In the genomic region with DNA sequence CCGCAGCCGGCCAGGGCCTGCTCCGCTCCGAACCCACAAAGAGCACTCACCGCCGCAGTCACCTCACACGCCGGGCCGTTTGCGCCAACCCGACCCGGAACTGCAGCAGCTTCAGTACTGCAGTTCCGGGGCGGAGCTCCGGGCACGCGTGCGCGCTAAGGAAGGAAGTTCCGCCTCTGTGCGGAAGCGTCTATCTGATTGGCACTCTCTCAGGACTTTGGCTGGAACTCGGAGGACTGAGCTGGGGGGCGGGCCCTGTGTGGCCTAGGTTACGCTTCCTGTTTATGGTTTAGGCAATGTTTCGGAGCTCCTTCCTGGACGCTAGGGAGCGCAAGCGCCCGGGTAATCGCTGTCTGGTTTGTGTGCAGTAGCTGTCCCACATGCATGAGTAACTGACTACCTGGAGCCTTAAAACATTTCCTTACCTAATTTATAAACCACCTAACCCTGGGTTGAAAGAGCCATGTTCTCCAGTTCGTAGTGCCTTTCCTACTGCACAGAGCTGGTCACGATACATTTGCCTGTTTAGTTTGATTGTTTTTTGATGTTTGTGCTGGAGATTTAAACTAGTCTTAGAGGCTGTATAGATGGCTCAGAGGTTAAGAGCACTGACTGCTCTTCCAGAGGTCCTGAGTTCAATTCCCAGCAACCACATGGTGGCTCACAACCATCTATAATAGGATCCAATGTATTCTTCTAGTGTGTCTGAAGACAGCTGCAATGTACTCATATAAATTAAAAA, we compare ENCODE assay signal across 7 mouse cellular contexts. TPM values are rescaled to one million over a fixed set of nuclear protein-coding genes. Genes with fewer than 3 reads are reported as not detected.
DNase-seq lines count a peak whose midpoint lies in the region; ATAC-seq and TF ChIP-seq lines count a peak whose summit lies in the region.

Ddx24 (minus strand) TSS at position 102 of the 742 bp plus-strand sequence.

- ATAC-seq in intestine, postnatal 0 days, result peak; percentile 100
- ATAC-seq in midbrain, embryonic 12.5 days (ENCODE audit: low FRiP score, low read depth), result peak; percentile 100

- H3K4me2 ChIP-seq in intestine, postnatal 0 days (replicated peaks; ENCODE audit: low read depth), result peak within 1 kb of the TSS; percentile 73
- H3K4me2 ChIP-seq in midbrain, embryonic 12.5 days (replicated peaks), result peak within 1 kb of the TSS; percentile 93

- TF ChIP-seq POLR2A in small intestine, adult 2 months (IDR thresholded peaks at IDR 0.05; ENCODE audit: low read depth, low read length), result peak; percentile 82

- H3K4me3 ChIP-seq in embryonic facial prominence, embryonic 10.5 days, result peak within 1 kb of the TSS; percentile 97
- peak within 1 kb of the TSS; percentile 69 for H3K4me3 ChIP-seq in intestine, postnatal 0 days (ENCODE audit: low read depth, low read length)
- peak within 1 kb of the TSS; percentile 95 for H3K4me3 ChIP-seq in midbrain, embryonic 12.5 days
- H3K4me3 ChIP-seq in small intestine, adult 2 months (ENCODE audit: low read depth, low read length), result peak within 1 kb of the TSS; percentile 75

- H3K9ac ChIP-seq in intestine, postnatal 0 days (ENCODE audit: low read depth, low read length), result peak within 1 kb of the TSS; percentile 72
- H3K9ac ChIP-seq in midbrain, embryonic 12.5 days (replicated peaks), result peak within 1 kb of the TSS; percentile 89

- no peaks in the 10 kb centered on the region for H3K27me3 ChIP-seq in embryonic facial prominence, embryonic 10.5 days (replicated peaks; ENCODE audit: low read depth, poor library complexity, severe bottlenecking)
- H3K27me3 ChIP-seq in intestine, postnatal 0 days (replicated peaks; ENCODE audit: control insufficient read depth, insufficient read depth, low read length), result no peaks in the 10 kb centered on the region
- no peaks in the 10 kb centered on the region for H3K27me3 ChIP-seq in midbrain, embryonic 12.5 days
- no peaks in the 10 kb centered on the region for H3K27me3 ChIP-seq in small intestine, adult 2 months (ENCODE audit: control insufficient read depth, insufficient read depth, low read length)

- peaks cover 26% of the 10 kb centered on the region for H3K36me3 ChIP-seq in embryonic facial prominence, embryonic 10.5 days (replicated peaks)
- peaks cover 17% of the 10 kb centered on the region; the same call in 1 of the 2 replicates for H3K36me3 ChIP-seq in intestine, postnatal 0 days (ENCODE audit: control insufficient read depth, insufficient read depth)
- H3K36me3 ChIP-seq in midbrain, embryonic 12.5 days, result peaks cover 22% of the 10 kb centered on the region
- peaks cover 9% of the 10 kb centered on the region for H3K36me3 ChIP-seq in small intestine, adult 2 months (ENCODE audit: control insufficient read depth, insufficient read depth, low read length)

- intact Hi-C loops in left cerebral cortex, postnatal 4 days (cut with DNase I), result loop anchor here (2.0 to 5.0 kb wide), 2 partner anchors 67 to 216 kb away; no protein-coding TSS in a partner anchor

- TF ChIP-seq CTCF in intestine, postnatal 0 days (IDR thresholded peaks at IDR 0.05; ENCODE audit: low read depth), result peak; percentile 92
- peak; percentile 93 for TF ChIP-seq CTCF in small intestine, adult 2 months (IDR thresholded peaks at IDR 0.05; ENCODE audit: extremely low read depth, insufficient read length, insufficient replicate concordance, low read depth, low read length)

- no peaks in the 10 kb centered on the region for H3K9me3 ChIP-seq in embryonic facial prominence, embryonic 10.5 days
- no peaks in the 10 kb centered on the region for H3K9me3 ChIP-seq in intestine, postnatal 0 days (ENCODE audit: control insufficient read depth)
- H3K9me3 ChIP-seq in midbrain, embryonic 12.5 days, result no peaks in the 10 kb centered on the region

- DNase-seq in adrenal gland, postnatal 10 days, result peak; percentile 97
- peak; percentile 99 for DNase-seq in embryonic facial prominence, embryonic 10.5 days (ENCODE audit: low spot score)
- peak; percentile 75 for DNase-seq in gonadal fat pad, adult 2 months (ENCODE audit: low read depth)
- peak; percentile 98 for DNase-seq in left cerebral cortex, postnatal 4 days

- peak within 1 kb of the TSS; percentile 87 for H3K27ac ChIP-seq in embryonic facial prominence, embryonic 10.5 days (replicated peaks)
- H3K27ac ChIP-seq in intestine, postnatal 0 days (ENCODE audit: low read depth, low read length), result 0 out of 2 replicates have a peak within 1 kb of the TSS, but pooled peaks have one; percentile 36
- H3K27ac ChIP-seq in midbrain, embryonic 12.5 days (replicated peaks), result no peak within 1 kb of the TSS
- H3K27ac ChIP-seq in small intestine, adult 2 months (ENCODE audit: insufficient read depth, low read depth, low read length), result no peak within 1 kb of the TSS

- H3K4me1 ChIP-seq in embryonic facial prominence, embryonic 10.5 days, result peaks cover 26% of the 10 kb centered on the region
- 0 out of 2 replicates have a peak, but pooled peaks cover 8% of the 10 kb centered on the region for H3K4me1 ChIP-seq in intestine, postnatal 0 days (replicated peaks; ENCODE audit: control insufficient read depth, insufficient read depth, low read length)
- H3K4me1 ChIP-seq in midbrain, embryonic 12.5 days, result peaks cover 33% of the 10 kb centered on the region
- peaks cover 5% of the 10 kb centered on the region; the same call in 1 of the 2 replicates for H3K4me1 ChIP-seq in small intestine, adult 2 months (ENCODE audit: control insufficient read depth, insufficient read depth, insufficient read length, low read length)

- WGBS in embryonic facial prominence, embryonic 10.5 days, result 2% methylated on average over 33 of the region's 33 CpGs
- WGBS in intestine, postnatal 0 days, result under 1% methylated on average over 33 of the region's 33 CpGs
- WGBS in midbrain, embryonic 12.5 days, result 1% methylated on average over 33 of the region's 33 CpGs
- under 1% methylated on average over 33 of the region's 33 CpGs for WGBS in small intestine, adult 2 months

RNA-seq across cellular contexts. Expression of gene Ddx24, which starts in this region (rescaled TPM):
- 10 to 100 TPM; 94.4 to 99.7 TPM for total RNA-seq in adrenal gland, postnatal 10 days (2021)
- polyA plus RNA-seq in embryonic facial prominence, embryonic 10.5 days (2016; fragmentation: Nextera tagmentation; extraction: Ambion mirVana), result 97.1 and 106 TPM in 2 replicates
- polyA plus RNA-seq in gonadal fat pad, adult 2 months (2012; rRNA removed), result 46.4 and 50.1 TPM in 2 replicates
- polyA plus RNA-seq in intestine, postnatal 0 days (2015; fragmentation: Nextera tagmentation; extraction: Ambion mirVana), result 84.6 and 106 TPM in 2 replicates
- 100 to 1,000 TPM; 123 to 143 TPM for total RNA-seq in left cerebral cortex, postnatal 4 days (2021)
- 119 and 124 TPM in 2 replicates for polyA plus RNA-seq in midbrain, embryonic 12.5 days (2016; fragmentation: Nextera tagmentation; extraction: Ambion mirVana)
- polyA plus RNA-seq in small intestine, adult 2 months (2012; rRNA removed), result 12.5 and 21.8 TPM in 2 replicates

Comparison
In these comparisons a context has a peak if more than half of its experiments do, and no peak if none do; other contexts are left out.
1. H3K27ac ChIP-seq: peak in embryonic facial prominence, embryonic 10.5 days (single experiment) and intestine, postnatal 0 days (single experiment); none in midbrain, embryonic 12.5 days (single experiment) and small intestine, adult 2 months (single experiment).
2. Peak in every context shown above with its lines, with median percentiles within 50 percentile points of each other: DNase-seq and H3K4me3 ChIP-seq.